Mouse (Mus musculus): Measurements from ENCODE around the gene Unc13c. TPM values are rescaled to one million over a fixed set of nuclear protein-coding genes. Genes with fewer than 3 reads are reported as not detected.

Gene Unc13c
- polyA plus RNA-seq, 2 experiments, result 0.73 to 1.3 TPM

DNA sequence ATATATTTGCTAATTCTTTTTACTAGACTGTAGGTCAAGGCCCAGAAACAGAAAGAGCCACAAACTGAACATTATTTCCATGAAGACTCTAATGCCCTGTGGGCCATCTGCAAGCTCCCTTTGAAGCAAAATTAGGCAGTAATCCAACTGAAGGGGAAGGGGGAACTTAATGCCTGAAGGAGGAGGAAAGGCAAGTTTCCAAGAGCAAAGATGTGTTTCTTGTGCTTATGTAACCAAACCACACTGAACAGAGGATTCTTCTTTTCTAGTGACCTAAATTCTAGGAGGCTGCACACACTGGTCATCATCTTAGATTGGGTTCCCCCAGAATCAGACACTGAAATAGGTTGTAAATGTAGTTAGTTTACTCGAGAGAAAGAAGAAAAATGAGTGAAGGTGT, 85.6 kb downstream of the Unc13c start:
- ATAC-seq (ENCODE audit: low FRiP score, low read depth), result no peak
- no peaks in the 10 kb centered on the region for H3K36me3 ChIP-seq (ENCODE audit: control insufficient read depth, insufficient read depth, low read length)
- 67% methylated on average over 1 of the region's 1 CpGs for WGBS
- no peaks in the 10 kb centered on the region for H3K27me3 ChIP-seq (ENCODE audit: control insufficient read depth, insufficient read depth, low read length)
- TF ChIP-seq POLR2A (IDR thresholded peaks at IDR 0.05; ENCODE audit: borderline replicate concordance, extremely low read depth, insufficient read depth, insufficient read length), result no peak
- no peak overlapping the region for H3K9ac ChIP-seq (ENCODE audit: low read depth, low read length, severe bottlenecking)
- H3K4me2 ChIP-seq (replicated peaks; ENCODE audit: low read depth, low read length, severe bottlenecking), result no peak overlapping the region
- no peaks in the 10 kb centered on the region for H3K4me1 ChIP-seq (ENCODE audit: control insufficient read depth, insufficient read depth, low read length)
- no peak overlapping the region for H3K4me3 ChIP-seq (replicated peaks; ENCODE audit: low read length)
- H3K9me3 ChIP-seq (ENCODE audit: control insufficient read depth, low read length), result no peaks in the 10 kb centered on the region
- no peak overlapping the region for H3K27ac ChIP-seq (replicated peaks; ENCODE audit: low read depth, low read length)
- peak; percentile 9 for DNase-seq (ENCODE audit: low spot score)

DNA sequence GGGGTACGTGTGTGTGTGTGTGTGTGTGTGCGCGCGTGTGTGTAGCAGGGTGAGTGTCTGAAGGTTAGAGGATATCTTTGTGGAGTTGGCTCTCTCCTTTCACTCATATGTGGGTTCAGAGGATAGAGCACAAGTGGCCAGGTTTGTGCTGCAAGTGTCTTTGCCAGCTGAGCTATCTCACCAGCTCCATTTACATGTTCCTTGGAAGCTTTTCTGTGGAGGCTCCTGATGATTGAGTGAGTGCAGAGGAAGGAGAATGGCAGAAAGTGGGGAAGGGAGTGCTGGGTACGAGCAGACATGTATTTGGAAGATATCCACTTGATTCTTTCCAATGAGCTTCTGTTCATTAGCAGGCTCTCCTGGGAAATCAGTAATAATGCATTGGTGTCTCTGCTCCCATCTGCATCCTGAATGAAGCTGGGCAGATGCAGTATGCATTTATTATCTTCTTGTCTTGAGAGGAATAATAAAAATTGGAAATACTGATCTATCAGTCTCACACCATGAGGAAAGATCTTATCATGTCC, 86.3 kb downstream of the Unc13c start:
- Histone ChIP-seq H3K27me3 (ENCODE audit: control insufficient read depth, insufficient read depth, low read length) (no peaks in the 10 kb centered on the region), H3K9me3 (ENCODE audit: control insufficient read depth, low read length) (no peaks in the 10 kb centered on the region), H3K4me3 (replicated peaks; ENCODE audit: low read length) (no peak overlapping the region), H3K4me2 (replicated peaks; ENCODE audit: low read depth, low read length, severe bottlenecking) (no peak overlapping the region), H3K9ac (ENCODE audit: low read depth, low read length, severe bottlenecking) (no peak overlapping the region), H3K36me3 (ENCODE audit: control insufficient read depth, insufficient read depth, low read length) (no peaks in the 10 kb centered on the region), H3K27ac (replicated peaks; ENCODE audit: low read depth, low read length) (no peak overlapping the region), H3K4me1 (ENCODE audit: control insufficient read depth, insufficient read depth, low read length) (no peaks in the 10 kb centered on the region)
- no peak for TF ChIP-seq POLR2A (IDR thresholded peaks at IDR 0.05; ENCODE audit: borderline replicate concordance, extremely low read depth, insufficient read depth, insufficient read length)
- ATAC-seq (ENCODE audit: low FRiP score, low read depth), result no peak
- no peak for DNase-seq (ENCODE audit: low spot score)
- 92% methylated on average over 5 of the region's 5 CpGs for WGBS

DNA sequence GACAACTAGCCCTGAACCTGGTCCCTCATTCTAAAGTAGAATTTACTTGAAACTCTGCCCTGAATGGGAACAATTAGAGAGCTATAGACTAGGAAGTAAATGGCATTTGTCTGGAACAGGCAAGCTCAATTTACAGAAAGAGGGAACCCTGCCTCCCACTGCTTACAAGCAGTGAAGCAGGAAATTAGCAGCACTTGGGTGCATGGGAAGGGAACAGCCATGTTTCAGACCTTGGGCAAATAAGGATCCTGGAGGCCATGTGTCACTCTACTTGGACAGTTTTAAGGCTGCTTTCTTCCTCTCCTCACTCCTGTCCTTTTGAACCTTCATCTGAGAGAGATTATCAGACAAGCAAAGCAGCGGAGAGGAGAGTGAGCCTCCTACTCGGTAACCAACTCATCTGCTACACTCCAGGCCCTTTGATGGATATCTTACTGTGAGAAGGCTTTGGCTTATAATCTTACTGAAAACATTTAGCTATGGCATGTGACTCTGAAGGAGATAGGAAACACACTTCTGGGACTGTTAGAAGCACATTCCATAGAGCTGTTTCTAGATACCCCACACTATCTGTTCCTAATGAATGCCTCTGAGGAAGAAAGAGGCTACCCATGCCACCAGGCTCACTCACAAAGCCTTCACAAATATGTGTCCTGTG, 101.2 kb downstream of the Unc13c start:
- H3K9me3 ChIP-seq (ENCODE audit: control insufficient read depth, low read length), result no peaks in the 10 kb centered on the region
- no peak for DNase-seq (ENCODE audit: low spot score)
- 21% methylated on average over 2 of the region's 2 CpGs for WGBS
- H3K9ac ChIP-seq (ENCODE audit: low read depth, low read length, severe bottlenecking), result no peak overlapping the region
- TF ChIP-seq POLR2A (IDR thresholded peaks at IDR 0.05; ENCODE audit: borderline replicate concordance, extremely low read depth, insufficient read depth, insufficient read length), result no peak
- H3K4me2 ChIP-seq (replicated peaks; ENCODE audit: low read depth, low read length, severe bottlenecking), result no peak overlapping the region
- no peak overlapping the region for H3K4me3 ChIP-seq (replicated peaks; ENCODE audit: low read length)
- no peak for ATAC-seq (ENCODE audit: low FRiP score, low read depth)
- H3K4me1 ChIP-seq (ENCODE audit: control insufficient read depth, insufficient read depth, low read length), result no peaks in the 10 kb centered on the region
- H3K36me3 ChIP-seq (ENCODE audit: control insufficient read depth, insufficient read depth, low read length), result no peaks in the 10 kb centered on the region
- H3K27me3 ChIP-seq (ENCODE audit: control insufficient read depth, insufficient read depth, low read length), result no peaks in the 10 kb centered on the region
- H3K27ac ChIP-seq (replicated peaks; ENCODE audit: low read depth, low read length), result no peak overlapping the region

DNA sequence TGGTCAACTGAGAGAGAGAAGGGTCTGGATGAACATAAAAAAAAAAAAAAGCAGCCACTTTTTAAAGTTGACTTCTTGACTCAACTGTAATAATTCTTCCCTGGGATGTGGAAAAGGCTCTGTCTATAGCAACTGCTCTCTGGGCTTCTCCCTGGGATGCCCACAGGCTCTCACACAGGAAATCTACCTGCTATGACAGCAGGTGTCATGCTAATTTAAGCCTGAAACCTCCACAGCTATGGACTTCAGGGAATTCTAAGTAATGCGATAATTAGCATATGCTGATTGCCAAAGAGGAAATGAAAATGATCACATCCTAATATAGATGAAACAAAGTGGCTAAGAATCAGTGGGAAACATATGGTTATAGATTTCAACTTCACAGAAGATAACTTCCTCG, 102.1 kb downstream of the Unc13c start:
- WGBS, result 75% methylated on average over 2 of the region's 2 CpGs
- no peaks in the 10 kb centered on the region for H3K9me3 ChIP-seq (ENCODE audit: control insufficient read depth, low read length)
- no peak overlapping the region for H3K9ac ChIP-seq (ENCODE audit: low read depth, low read length, severe bottlenecking)
- H3K4me2 ChIP-seq (replicated peaks; ENCODE audit: low read depth, low read length, severe bottlenecking), result no peak overlapping the region
- H3K27ac ChIP-seq (replicated peaks; ENCODE audit: low read depth, low read length), result no peak overlapping the region
- ATAC-seq (ENCODE audit: low FRiP score, low read depth) (no peak), DNase-seq (ENCODE audit: low spot score) (no peak)
- no peak overlapping the region for H3K4me3 ChIP-seq (replicated peaks; ENCODE audit: low read length)
- no peaks in the 10 kb centered on the region for H3K4me1 ChIP-seq (ENCODE audit: control insufficient read depth, insufficient read depth, low read length)
- no peaks in the 10 kb centered on the region for H3K27me3 ChIP-seq (ENCODE audit: control insufficient read depth, insufficient read depth, low read length)
- no peaks in the 10 kb centered on the region for H3K36me3 ChIP-seq (ENCODE audit: control insufficient read depth, insufficient read depth, low read length)
- TF ChIP-seq POLR2A (IDR thresholded peaks at IDR 0.05; ENCODE audit: borderline replicate concordance, extremely low read depth, insufficient read depth, insufficient read length), result no peak

DNA sequence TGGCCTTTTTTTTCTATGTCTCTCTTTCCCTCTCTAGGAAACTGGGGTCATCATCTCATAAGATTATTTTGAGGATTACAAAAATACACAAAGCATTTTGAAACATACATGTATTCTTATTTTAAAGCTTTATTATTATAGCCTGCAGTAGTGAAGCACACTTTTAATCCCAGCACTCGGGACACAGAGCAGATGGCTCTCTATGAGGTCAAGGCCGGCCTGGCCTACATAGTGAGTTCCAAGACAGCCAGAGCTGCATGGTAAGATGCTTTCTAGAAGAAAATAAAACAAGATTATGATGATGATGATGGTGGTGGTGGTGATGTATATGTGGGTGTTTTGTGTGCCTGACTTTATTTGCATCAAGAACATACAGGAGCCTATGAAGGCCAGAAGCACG, 109.3 kb downstream of the Unc13c start:
- H3K36me3 ChIP-seq (ENCODE audit: control insufficient read depth, insufficient read depth, low read length), result no peaks in the 10 kb centered on the region
- 87% methylated on average over 3 of the region's 3 CpGs for WGBS

More for the DNA sequence above, 109.3 kb downstream of the Unc13c start:
- H3K27me3 ChIP-seq (ENCODE audit: control insufficient read depth, insufficient read depth, low read length), result no peaks in the 10 kb centered on the region
- TF ChIP-seq POLR2A (IDR thresholded peaks at IDR 0.05; ENCODE audit: borderline replicate concordance, extremely low read depth, insufficient read depth, insufficient read length), result no peak
- no peak overlapping the region for H3K27ac ChIP-seq (replicated peaks; ENCODE audit: low read depth, low read length)
- ATAC-seq (ENCODE audit: low FRiP score, low read depth) (no peak), DNase-seq (ENCODE audit: low spot score) (no peak)
- H3K4me2 ChIP-seq (replicated peaks; ENCODE audit: low read depth, low read length, severe bottlenecking), result no peak overlapping the region
- H3K9ac ChIP-seq (ENCODE audit: low read depth, low read length, severe bottlenecking), result no peak overlapping the region
- H3K9me3 ChIP-seq (ENCODE audit: control insufficient read depth, low read length), result no peaks in the 10 kb centered on the region
- no peaks in the 10 kb centered on the region for H3K4me1 ChIP-seq (ENCODE audit: control insufficient read depth, insufficient read depth, low read length)
- H3K4me3 ChIP-seq (replicated peaks; ENCODE audit: low read length), result no peak overlapping the region

Measured in limb, embryonic 14.5 days (tissue).